Mouse (Mus musculus) mammary gland, adult 2 months (tissue): ENCODE data around the gene Dlg1. TPM values are rescaled to one million over a fixed set of nuclear protein-coding genes. Genes with fewer than 3 reads are reported as not detected.

Source experiments
- polyA plus RNA-seq: library from polyadenylated mRNA; depleted of rRNA; stranded (reverse); fragments of >200 nt; gene quantifications from 2 replicates; pipeline ENCODE4 v1.2.3, GENCODE M21; 2012; ENCODE audit warnings: low replicate concordance; rRNA removed

The Dlg1 gene
- polyA plus RNA-seq: 8.0 and 17.6 TPM in 2 replicates

GRCm38 (mm10) chr16:31663379-31664286, at the start of gene Dlg1:
Gene Dlg1 (plus strand): TSS chr16:31663443.

GRCm38 (mm10) chr16:31878573-31879257, 215.5 kb downstream of the Dlg1 start, which contains the start of gene Meltf:
Gene Meltf (plus strand): TSS chr16:31878810.

Other genes with a start within 250 kb of the Dlg1 start
- 5.7 and 13.5 TPM in 2 replicates for gene Bdh1, start 241.2 kb upstream of the Dlg1 start, polyA plus RNA-seq
- gene Meltf, start 215.4 kb downstream of the Dlg1 start, polyA plus RNA-seq: 0.83 and 1.0 TPM in 2 replicates